Mouse (Mus musculus): ENCODE results near the gene Adipor2.

Adipor2 gene

DNA sequence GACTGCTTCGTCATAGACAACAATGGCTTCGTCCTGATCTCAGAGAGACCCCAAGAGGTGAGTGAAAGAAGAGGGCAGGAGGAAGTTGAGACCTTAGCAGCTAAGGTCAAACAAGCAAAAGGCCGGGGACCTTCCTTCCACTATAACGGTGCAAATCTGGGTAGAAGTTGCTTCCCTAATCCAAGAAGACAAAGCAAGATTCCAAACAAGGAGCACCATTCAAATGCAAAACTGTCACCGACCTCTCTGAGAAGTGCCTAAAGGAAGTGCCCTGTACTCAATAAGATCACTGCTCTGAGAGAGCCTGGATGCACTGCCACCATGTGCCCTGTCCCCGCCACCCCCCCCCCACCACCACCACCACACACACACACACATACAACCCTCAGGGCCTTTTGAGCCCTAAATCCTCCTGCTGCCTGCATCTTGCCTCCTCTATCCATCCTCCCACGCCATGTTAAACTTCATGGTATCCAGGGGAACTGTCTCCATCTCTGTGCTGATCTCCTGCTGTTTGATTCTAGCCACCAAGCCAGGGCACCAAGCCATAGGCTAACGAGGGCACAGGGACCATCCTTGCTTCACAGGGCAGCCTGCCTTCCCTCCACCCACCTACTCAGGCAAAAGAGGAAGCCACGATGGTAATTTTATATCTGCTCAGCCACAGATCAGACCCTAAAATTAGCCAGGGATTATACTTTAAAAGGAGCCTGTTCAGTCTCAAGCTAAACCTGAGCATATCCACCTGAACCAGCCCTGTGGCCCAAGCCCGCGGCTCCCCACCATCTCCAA lies 79.2 kb downstream of the Adipor2 start:
- DNase-seq: no peak

DNA sequence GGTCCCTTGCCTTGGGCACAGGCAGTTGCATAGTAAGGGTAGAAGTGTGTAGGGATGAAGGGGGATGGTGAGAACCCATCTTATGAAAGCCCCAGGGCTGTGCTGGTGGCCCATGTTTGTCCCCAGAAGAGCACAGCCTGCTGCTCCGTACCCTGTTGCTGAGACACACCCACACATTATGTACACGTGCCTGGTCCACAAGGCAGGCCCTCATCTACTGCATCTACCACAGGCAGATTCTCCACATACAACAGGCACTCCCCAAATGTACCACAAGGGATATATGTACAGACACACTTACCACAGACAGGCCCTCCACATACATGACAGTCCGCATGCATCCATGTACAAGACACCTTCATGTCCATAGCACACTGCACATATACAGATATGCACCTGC lies 80.2 kb downstream of the Adipor2 start:
- no peak for DNase-seq

DNA sequence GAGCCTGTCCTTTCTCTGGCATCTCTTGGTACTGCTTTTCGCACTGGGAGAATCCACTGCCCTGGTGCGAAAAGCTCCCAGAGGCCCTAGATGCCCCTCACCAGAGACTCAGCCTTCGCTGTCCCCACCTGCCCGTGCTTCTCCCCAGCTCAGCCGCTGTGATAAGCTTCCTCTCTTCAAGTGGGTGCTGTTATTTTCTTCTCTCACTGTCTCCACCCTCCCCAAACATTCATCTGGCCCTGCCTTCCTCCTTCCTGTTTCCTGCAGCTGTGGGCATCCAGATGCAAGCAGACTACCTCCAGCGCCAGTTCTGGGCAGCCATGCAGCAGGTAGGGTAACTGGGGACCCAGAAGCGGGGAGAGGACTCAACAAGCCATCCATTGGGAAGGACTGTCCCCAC lies 81.4 kb downstream of the Adipor2 start:
- no peak for DNase-seq

DNA sequence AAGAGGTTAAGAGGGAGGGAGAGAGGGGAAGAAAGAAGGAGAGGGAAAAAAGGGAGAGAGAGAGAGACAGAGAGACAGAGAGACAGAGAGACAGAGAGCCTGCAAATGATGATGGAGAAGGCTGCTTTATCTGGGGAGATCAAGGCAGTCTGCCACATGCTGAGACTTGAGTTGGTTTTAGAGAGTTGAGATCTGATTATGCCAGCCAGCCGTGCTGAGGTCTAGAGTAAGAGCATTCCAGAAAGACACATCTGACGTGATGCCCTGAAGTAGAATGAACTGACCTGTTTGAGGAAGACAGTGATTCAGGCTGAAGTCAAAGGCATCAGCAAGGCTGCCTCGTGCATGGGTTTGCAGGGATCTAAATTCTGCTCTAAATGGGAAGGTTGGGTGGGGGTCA lies 83.7 kb downstream of the Adipor2 start:
- DNase-seq: no peak

DNA sequence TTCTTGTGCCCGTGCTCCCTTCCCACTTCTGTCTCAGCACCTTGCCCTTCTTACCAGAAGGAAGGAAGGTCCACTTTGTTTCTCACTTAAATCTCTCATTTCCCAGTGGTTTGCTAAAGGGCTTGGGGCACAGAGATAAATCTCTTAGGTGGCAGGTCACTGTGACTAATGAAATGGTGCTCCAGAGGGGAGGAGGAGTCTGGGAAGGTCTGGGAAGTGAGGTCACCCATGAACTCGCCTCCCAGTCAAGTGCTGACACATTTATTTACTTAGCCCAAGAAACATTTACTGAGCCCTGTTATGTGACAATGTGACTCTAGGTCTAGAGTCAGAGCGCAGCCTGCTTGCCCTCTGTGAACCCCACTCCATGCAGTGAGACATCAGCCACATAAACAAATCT lies 84.3 kb downstream of the Adipor2 start:
- no peak for DNase-seq

DNA sequence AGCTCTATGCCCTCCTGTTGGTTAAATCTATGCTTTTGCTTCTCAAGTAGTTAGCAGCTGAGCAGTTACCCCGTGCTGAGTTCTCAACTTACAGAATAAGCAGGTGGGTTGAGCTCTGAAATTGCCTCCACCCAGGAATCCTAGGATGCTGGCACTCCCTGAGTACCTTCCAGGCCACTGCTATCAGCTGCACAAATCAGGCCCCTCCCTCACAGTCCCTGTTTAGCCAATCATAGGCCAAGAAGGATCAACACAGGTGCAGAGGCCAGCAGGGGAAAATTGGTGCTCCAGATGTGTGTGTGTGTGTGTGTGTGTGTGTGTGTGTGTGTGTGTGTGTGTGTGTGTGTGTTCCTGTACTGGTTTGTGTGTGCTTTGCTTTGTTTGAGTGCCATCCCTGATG lies 85.4 kb downstream of the Adipor2 start:
- DNase-seq: no peak

DNA sequence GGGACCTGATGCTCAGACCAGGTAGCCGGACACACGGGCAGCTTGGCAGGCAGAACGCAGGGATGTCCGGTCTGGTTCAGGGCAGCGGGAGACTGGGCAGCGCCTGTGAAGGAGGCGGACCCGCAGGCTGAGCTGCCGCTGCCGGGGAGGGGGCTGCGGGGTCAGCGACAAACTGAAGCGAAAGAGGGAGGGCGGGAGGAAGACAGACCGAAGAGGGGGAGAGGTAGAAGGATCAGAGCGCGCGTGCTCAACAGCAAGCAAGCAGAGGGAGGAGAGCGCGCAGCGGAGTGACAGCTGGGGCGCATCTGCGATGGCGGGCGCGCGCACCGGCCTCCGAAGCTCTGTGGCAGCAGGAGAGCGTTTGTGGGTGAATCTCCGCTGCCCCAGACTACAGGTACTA lies 87.0 kb downstream of the Adipor2 start, which contains the start of gene Lrtm2:
TSS of gene Lrtm2 (minus strand) at position 261 of the 400 bp plus-strand sequence.
- peak; percentile 77 for DNase-seq

DNA sequence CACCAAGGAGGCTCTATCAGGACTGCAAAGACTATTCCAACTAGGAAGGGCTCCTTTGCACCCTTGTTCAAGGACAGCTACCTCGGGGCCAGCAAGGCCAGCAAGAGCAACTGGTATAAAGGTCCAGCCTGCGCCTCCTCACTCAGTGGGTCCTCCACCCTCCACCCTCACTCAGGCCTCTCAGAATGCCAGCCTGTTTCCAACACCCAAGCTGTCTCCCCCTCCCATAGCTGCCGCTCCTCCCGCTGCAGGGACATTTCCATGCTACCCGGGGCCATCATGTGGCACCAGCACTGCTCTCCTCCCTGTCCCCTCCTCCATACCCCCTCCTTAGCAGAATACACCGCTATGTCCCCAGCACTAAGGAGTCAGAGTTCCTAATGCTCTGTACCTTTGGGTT lies 87.6 kb downstream of the Adipor2 start:
- no peak for DNase-seq

DNA sequence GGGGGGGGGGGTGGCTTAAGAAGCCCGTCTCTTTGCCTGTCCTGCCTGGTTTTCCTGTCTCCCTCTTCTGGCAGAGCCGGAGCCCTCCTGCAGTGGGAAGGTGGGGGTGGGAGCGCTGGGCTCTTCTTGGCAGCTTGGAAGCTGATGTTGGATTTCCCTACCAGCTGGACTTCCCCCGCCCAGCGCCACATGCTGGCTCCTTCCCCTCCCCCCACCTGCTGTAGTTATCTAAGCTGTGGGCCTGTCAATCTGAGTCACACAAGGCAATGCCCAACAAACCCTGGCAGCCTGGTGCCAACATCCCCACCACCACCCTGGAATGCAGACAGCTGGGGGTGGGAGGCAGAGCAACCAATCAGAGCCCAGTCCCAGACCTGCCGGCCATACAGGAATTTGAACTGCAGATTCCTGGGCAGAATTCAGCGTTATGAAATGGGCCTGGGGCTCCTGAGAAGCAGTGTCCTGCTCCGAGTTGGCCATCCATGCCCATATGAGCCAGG lies 88.2 kb downstream of the Adipor2 start:
- peak; percentile 91 for DNase-seq

DNA sequence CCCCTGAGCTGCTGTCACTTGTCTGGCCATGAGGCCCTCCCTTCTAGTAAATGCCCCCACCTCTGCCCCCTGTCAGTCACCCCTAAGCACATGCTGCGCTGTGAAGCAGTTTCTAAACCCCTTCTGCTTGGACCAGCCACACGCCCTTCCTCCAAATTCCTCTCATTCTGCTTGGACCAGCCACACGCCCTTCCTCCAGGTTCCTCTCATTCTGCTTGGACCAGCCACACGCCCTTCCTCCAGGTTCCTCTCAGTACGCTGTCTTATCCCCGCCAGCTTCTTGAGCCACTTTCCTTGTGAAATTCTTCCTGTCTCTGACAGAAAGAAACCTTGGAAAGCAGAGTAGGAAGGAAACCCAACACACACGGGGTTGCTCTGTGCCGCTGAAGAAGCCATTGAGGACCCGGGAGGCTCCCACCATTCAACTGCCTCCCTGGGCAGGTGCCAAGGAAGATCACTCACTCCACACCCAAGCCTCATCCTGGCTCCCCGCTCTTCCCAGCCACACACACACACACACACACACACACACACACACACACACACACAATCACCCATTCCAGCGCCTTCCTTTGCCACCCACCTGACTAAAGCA lies 88.9 kb downstream of the Adipor2 start:
- peak; percentile 65 for DNase-seq

DNA sequence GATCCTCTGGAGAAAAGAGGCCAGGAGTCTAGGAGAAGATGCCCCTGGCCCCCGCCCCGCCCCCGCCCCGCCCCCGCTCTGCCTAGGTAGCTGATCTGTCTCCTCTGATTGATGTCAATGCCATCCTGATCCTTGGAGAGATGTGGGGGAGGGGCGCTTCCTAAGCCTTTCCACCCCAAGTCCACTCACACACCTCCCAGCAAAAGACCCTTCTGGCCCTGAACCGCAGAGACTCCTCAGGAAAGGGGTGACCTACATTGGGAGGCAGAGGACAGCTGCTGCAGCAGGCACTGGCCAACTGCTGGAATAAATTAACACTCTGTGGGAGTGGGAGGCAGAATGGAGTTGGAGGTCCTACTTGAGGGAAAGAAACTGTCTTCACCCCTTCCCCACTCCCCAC lies 91.0 kb downstream of the Adipor2 start:
- no peak for DNase-seq

DNA sequence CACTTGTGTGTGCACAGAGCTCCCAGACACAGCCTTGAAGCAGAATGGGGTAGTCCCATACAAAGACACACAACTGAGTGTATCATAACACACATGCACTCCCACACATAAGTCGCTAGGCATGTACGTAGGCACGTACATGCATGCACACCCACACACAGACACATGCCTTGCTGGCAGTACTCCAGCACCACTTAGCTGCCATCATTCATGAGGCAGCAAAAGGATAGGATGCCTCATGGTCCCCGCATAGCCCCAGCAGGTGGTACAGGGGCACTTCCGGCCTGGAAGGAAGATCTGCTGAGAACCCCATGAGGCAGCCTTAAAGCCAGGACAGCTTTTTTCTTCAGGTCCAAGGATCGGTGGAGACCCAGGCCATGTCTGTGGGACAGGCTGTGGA lies 91.5 kb downstream of the Adipor2 start:
- no peak for DNase-seq

DNA sequence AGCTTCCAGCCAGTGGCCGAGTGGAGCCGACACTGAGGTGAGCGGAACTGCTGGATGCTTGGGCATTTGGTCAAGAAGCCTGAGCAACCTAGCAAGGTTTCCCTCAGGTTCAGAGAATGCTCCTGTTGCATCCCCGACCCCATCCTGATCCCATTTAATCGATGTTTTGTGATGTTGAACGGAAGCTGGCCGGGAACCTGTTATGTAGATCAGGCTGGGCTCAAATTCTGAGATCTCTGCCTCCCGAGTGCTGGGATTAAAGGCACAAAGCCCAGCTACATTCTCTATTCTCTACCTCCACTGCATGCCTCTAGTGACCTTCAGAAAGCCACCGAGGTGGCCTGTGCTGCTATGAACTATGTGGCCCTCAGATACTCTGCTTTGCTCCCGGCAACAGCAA lies 92.7 kb downstream of the Adipor2 start:
- no peak for DNase-seq

DNA sequence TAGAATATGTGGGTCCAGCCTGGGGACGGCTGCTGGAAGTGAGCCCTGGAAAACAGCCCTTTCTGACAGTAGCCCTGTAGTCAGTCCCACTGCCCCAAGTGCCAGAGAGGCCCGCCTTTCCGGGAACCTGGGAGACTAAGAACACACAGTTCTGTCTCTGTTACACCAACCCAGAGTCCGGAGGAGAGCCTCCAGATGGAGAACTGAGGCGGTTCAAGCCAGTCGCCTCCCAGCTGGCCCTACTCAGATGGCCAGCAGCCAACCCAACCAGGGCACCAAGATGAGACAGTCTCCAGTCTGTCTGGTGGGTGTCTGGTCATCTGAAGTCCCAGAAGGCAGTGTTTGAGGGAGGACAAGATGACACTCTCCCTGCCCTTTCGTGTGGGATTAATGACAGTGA lies 95.8 kb downstream of the Adipor2 start:
- peak; percentile 46 for DNase-seq

DNA sequence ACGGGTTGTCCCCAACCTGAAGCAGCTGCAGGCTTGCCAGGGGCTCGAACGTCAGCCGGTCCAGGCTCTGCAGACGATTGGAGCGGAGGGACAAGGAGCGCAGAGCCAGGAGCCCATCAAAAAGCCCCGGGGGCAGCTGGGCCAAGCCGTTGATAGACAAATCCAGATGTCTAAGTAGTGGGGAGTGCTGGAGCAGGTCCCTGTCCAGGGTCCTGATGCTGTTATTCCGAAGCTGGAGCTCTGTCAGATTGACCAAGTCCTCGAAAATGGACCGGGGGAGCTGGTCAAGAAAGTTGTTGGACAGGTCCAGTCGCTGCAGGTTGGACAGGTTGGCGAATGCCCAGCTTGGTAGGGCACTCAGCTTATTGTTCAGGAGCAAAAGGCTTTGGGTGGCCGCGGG lies 97.0 kb downstream of the Adipor2 start:
- no peak for DNase-seq

DNA sequence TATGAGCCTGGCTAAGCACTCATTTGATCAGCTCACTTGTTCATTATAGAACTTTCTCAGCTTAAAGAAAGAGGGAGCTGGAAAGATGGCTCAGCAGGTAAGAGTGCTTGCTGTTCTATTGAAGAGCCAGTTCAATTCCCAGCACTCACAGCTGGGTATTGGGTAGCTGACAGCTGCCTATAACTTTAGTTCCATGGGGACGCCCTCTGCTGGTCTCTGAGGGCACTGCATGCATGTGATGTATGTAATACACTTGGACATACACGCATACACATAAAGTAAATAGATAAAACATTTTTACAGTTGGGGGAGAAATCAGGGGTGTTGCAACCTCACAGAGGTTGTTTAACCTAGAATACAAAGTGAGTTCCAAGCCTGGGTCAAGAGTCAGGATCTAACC lies 98.1 kb downstream of the Adipor2 start:
- DNase-seq: peak; percentile 52

DNA sequence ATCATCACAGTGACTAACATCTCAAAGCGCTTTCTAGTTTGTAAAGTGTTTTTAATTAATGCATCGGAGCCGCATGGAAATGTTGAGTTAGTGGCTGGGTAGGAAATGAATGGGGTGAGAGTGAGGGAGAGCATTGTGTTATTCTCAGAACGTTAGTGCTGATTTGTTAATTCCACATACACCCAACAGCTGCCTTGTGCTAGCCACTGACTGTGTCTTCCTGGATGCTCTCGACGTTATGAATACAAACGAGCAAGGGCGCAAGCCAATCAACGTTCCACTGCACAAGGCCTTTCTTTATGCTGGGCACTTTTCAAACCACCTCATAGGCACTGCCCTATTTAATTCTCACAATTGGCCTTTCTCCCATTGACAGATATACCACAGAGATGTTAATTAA lies 98.8 kb downstream of the Adipor2 start:
- DNase-seq: no peak

DNA sequence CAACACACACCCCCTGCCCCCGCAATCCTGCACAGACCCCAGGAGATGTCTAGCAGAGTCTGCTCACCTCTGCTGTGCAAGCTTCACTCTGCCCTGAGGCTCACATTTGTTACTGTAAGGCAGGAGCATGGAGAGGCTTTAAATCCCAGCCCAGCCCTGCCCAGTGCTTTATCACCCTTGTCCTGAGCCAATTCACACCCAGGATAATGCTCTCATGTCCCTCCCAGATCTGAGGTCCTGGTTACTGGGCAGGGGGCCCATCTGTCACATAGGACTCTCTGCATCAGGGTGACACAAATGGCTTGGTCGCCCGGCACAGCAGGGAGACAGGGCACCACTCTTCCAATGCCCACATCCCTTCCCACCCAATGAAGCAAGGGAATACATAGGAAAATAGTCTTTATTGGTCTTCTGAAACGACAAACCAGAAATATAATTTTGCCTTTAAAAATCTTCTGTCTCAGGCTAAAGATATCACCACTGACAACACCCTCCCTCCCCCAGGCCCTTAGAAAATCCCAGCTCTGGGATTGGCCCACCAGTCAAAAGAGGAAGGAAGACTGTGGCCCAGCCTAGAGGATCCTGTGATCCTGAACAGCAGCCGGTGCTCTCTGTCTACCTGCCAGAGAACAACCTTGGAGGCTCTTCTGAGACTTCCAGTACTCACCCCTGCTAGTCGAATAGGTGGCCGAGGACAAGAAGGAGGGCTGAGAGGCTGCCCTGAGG lies 102.6 kb downstream of the Adipor2 start:
- no peak for DNase-seq

DNA sequence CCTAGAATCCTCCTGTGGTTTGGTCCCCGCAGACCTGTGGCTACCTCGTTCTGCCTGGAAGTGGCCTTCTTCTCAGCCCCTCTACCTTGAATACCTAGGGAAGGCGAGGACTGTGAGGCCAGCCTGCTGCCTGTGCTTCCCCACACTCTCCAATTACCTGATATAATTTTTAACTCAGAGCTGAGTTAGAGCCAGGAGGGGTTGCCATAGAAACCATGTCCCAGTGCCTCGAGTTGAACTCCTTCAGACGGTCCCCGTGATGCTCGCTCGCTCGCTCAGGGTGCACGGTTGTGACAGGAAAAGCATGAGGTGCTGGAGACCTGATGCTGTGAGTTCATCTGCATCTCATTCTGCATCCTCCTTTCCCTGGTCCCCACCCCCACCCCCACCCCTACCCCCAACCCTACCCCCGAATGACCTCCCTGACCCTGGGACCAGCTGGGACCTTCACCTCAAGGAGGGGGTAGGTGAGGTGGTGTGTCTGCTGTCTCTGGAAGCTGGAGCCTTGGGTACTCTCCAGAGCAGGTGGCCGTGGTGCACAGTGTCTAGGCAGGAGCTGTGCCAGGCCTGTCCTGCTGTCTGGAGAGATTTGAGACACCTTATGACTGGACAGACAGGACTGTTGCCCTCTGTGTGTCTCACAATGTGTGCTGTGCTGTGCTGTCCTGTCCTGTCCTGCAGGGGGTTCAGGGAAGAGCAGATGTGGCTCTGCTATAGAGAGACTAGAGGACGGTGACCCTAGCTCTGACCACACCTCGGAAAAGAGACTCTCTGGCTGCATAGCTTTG lies 103.7 kb downstream of the Adipor2 start:
- DNase-seq: no peak

DNA sequence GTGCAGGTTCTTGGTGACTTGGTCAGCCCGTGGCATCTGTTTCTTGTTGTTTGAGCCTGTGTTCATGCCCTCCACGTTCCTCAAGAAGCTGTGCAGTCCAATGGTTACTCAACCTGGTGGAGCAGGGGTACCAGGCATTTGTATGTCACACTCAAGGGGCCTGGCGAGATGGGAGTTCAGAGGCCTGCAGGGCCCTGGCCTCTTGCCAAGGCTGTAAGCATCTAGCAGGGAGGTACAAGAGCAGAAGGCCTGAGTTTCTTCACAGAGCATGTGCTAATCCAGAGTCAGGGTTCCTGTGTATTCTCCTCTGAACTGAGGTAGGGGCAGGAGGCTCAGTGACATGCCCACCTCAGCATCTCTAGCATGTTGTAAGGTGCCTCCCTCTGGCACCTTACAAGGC lies 104.4 kb downstream of the Adipor2 start:
- no peak for DNase-seq

DNA sequence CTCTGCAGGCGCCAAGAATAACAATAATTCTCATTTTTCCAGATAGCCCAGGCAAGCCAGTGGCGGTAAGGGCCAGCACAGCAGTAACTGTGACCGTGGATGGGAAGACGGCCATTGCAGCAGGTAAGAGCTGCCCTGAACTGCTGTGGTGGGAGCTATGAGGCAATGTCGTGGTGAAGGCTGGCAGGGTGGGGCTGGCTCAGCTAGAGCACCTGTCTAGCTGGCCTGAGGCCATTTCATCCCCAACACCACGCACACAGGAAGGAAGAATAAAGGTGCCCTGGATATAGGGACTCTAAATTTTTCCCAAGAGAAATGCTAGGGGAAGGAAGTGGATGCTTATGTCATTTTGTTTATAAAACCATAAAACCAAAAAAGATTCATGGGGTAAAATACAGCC lies 105.1 kb downstream of the Adipor2 start:
- no peak for DNase-seq

DNA sequence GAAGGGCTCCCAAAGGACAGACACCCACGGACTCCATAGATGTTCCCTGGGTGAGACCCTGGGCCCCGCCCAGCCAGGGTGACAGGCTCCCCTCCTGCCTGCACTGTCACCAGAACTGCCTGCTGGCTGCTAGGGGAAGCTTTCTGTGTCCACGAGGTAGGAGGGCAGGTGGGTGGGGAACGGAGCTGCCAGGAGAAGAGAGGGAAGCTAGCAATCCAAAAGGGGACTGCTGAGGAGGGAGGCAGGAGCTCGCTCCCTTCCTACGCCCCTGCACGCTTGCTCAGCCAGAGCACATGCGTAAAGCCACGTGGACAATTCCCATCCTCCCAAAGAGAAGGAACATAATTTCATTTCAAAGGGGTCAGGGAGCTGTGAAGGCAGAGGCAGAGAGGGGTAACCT lies 107.3 kb downstream of the Adipor2 start:
- DNase-seq: peak; percentile 63

DNA sequence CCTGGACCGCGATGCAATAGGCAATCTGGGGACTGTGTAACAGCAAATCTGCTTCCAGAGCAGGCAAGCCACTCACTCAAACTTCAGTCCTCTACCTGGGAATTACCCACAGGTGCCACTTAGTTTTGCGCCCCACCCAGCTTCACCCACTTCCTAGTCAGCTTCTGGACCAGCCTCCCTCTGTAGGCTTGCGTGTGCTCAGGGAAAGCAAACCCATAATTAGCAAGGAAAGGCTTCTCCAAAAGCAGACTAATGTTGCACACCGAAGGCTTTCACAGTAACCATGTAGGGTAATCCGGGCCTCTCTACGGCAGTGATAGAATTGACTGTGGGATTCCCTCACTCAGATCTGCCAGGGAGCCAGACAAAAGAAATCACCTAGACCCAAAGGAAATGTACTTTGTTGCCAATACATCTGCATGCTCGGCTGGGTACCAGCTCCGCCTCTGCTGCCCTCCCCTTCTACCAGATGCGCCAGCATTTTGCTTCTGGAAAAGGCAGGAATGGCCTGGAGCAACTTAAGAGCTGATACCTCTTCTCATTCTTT lies 109.6 kb downstream of the Adipor2 start:
- DNase-seq: no peak
